Mouse (Mus musculus): Measurements from ENCODE around the gene Hoxc11.
A peak's percentile ranks its signal among the peaks of the same experiment; 100 is the strongest.

Hoxc11 gene

GRCm38 (mm10) chr15:102965892-102966775 is 11.9 kb downstream of the Hoxc11 start:
- DNase-seq: peak; percentile 96 to 99

- peak in 1 of 2 experiments; percentile 68 for DNase-seq
These were observed 12.6 kb downstream of the Hoxc11 start, which contains the start of gene Hoxc10 for GRCm38 (mm10) chr15:102966776-102967311. Gene Hoxc10 (plus strand): TSS chr15:102966796.

- DNase-seq: no peak
These were observed 13.0 kb downstream of the Hoxc11 start, which contains the start of gene Hoxc5 for GRCm38 (mm10) chr15:102967312-102967510. Gene Hoxc5 (plus strand): TSS chr15:102967443.

- DNase-seq: peak; percentile 48 to 70
These were observed 13.5 kb downstream of the Hoxc11 start for GRCm38 (mm10) chr15:102967511-102968397.

GRCm38 (mm10) chr15:102969296-102969695 is 15.1 kb downstream of the Hoxc11 start:
- no peak for DNase-seq

- DNase-seq: peak; percentile 68 to 72
These were observed 16.5 kb downstream of the Hoxc11 start for GRCm38 (mm10) chr15:102970740-102971139.

- DNase-seq: no peak
These were observed 18.0 kb downstream of the Hoxc11 start for GRCm38 (mm10) chr15:102972254-102972653.

GRCm38 (mm10) chr15:102972753-102973152 is 18.5 kb downstream of the Hoxc11 start:
- no peak for DNase-seq

GRCm38 (mm10) chr15:102975034-102975433 is 20.8 kb downstream of the Hoxc11 start:
- peak in 1 of 2 experiments; percentile 58 for DNase-seq

- peak; percentile 59 to 84 for DNase-seq
These were observed 21.5 kb downstream of the Hoxc11 start for GRCm38 (mm10) chr15:102975688-102976111.

GRCm38 (mm10) chr15:102976171-102976570 is 21.9 kb downstream of the Hoxc11 start, which contains the start of gene Hoxc9:
Gene Hoxc9 (plus strand): TSS chr15:102976439.
- peak in 1 of 2 experiments; percentile 67 for DNase-seq

GRCm38 (mm10) chr15:102976631-102977422 is 22.6 kb downstream of the Hoxc11 start:
- peak in 1 of 2 experiments; percentile 68 for DNase-seq

GRCm38 (mm10) chr15:102977423-102977974 is 23.3 kb downstream of the Hoxc11 start:
- DNase-seq: no peak

GRCm38 (mm10) chr15:102978615-102979515 is 24.6 kb downstream of the Hoxc11 start:
- no peak for DNase-seq

GRCm38 (mm10) chr15:102979936-102980335 is 25.7 kb downstream of the Hoxc11 start:
- no peak for DNase-seq

- no peak for DNase-seq
These were observed 26.1 kb downstream of the Hoxc11 start for GRCm38 (mm10) chr15:102980352-102980751.

- DNase-seq: peak in 1 of 2 experiments; percentile 62
These were observed 26.7 kb downstream of the Hoxc11 start for GRCm38 (mm10) chr15:102980912-102981311.

- peak; percentile 79 for DNase-seq
These were observed 27.4 kb downstream of the Hoxc11 start for GRCm38 (mm10) chr15:102981379-102982288.

- no peak for DNase-seq
These were observed 29.5 kb downstream of the Hoxc11 start for GRCm38 (mm10) chr15:102983716-102984115.

GRCm38 (mm10) chr15:102984521-102984920 is 30.3 kb downstream of the Hoxc11 start:
- no peak for DNase-seq

All from kidney, postnatal 25 days (tissue).